Mouse (Mus musculus): Measurements from ENCODE around the gene Llgl2. TPM values are rescaled to one million over a fixed set of nuclear protein-coding genes. Genes with fewer than 3 reads are reported as not detected.

The Llgl2 gene
- total RNA-seq (2023), result 2.6 and 4.2 TPM in 2 replicates

DNA sequence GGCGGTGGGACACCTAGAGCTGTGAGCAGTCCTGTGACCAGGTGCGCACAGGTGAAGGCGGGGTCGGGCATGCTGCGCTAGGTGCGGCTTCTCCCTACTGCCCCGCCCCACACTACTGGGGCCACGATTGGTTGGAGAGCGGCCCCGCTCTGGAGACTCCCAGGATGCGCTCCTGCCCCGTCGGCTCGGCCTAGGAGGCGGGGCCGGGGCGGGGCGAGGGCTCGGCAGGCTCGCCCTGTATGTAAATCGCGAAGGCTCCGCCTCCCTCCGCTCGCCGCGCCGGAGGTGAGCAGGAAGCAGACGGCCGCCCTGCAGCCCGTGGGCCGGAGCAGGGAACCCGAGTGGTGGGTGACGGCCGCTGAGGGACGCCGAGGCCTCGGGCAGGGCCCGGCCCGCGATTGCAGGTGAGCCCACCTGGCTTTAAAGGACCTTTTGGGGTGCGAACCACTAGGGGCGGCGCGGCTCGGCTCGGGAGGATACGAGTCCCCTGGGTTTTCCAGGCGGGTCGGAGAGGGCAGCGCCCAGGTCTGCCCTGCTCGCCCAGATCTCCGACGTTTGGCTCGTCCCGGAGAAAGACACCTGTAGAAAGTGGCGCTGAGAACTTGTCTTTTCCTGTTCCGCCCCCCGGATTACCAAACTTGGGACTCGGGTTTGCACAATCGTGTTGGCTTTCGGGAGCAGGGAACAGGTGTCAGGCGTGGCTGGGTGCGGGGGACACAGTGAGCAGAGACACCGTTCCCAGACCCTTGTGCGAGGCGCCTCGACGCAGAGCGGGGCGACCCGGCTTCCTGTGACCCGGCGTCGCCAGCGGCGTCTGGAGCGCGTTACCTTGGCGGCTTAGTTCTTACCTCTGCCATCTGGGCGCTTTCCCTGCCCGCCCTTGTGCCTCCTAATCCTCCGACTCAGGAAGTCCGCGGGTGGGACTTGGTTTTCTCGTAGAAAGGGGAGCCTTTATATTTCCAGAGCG, at the start of gene Llgl2:
TSS of gene Llgl2 (plus strand) at position 276 of the 967 bp plus-strand sequence.

DNA sequence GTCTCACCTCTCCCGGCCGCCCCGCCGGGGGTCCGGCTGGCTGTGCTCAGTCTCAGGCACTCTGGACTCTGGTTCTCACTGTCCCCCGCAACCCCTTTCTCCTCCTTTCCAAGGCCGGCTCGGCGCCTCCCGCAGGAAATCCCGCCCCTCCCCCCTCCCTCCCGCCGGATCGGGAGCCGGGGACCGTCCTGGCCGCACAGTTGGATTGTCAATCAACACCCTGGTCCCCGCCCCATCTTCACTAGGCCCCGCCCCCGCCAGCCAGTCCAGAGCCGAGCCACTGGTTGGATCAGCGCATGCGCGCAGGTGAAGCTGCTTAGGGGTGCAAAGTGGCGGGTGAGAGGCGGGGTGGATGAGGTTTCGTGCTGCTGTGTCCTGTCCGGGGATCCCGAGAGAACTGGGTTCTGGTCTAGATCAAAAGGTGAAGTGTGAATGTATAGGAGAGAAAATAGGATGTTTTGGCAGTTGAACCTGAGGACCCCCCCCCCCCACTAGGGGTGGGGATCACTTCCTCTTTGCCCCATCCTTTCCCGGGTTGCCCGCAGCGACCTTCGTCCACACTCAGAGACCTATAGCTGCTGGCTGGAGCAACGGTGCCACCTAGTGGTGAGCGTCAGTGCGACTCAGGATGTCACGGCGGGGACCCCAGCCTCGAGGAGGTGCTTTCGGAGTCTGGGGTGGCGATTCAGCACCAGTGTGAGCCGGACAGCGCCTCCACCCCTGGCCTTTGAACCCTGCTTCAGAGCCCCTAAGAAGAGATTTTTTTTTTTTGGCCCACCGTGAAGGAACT, 10.1 kb upstream of the Llgl2 start, which contains the start of gene Caskin2:
TSS of gene Caskin2 (minus strand) at position 133 of the 790 bp plus-strand sequence.

DNA sequence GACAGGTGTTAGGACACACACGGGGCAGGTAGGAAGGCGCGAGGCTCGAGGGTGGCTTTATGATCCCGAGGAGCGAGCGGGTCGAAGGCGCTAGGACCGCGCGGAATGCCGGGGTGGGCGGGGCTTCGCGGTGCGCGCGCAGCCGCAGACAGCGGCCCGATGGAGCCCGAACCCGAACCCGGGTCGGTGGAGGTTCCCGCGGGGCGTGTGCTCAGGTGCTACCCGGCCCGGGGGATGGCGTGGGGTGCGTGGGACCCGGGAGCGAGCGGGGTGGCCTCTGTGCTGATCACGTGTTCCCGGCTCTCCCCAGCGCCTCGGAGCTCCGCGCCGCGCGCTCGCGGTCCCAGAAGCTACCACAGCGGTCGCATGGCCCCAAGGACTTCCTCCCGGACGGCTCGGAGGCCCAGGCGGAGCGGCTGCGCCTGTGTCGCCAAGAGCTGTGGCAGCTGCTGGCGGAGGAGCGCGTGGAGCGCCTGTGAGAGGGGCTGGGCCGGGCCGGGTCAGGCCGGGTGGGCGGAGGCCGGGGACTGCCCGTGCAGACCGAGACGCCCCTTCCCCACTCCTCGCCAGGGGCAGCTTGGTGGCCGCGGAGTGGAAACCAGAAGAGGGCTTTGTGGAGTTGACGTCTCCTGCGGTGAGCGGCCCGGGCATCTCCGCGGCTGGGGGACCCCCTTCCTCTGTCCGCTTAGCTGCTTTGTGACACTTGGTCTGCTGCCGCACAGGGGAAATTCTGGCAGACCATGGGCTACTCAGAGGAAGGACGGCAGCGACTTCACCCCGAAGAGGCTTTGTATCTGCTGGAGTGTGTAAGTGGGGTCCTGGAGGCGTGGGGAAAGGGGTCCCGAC, 9.0 kb upstream of the Llgl2 start, which contains the start of gene Tsen54:
TSS of gene Tsen54 (plus strand) at position 120 of the 846 bp plus-strand sequence.

GRCm38 (mm10) chr11:115858354-115858753, 34.5 kb downstream of the Llgl2 start, which contains the start of gene Myo15b:
Gene Myo15b, plus strand, starts transcription at chr11:115858406.

DNA sequence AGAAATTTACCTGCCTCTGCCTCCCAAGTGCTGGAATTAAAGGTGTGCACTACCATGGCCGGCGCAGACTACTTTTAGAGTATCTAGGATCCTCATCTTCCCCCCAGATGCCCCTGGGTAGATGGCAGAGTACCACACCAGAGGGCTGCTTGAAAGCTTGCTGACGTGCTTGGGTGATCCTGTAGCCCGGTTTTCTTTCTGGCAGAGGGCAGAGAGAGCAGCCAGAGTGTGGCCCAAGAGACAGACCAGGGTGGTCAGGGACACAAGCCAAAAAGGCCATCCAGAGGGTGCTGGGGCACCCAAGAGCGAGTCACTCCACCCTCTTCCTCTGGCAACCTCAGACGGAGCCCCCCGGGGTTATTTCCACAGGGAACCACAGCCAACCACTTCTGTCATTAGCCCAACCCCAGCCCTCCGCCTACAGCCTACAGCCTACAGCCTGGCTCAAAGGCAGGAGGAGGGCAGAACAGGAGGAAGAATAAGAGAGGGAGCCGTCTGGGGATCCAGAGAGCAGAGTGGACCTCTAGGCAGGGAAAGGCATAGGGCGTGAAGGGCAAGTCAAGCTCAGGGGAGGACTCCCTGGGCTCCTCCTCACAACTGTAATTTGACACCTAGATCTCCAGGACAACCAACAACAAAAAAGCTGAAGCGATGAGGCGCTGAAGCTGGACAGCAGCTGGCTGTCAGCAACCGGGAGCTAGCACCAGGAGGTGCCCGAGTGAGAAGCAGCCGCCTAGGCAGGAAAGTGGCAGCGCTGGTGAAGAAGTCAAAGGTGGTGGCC, 75.8 kb downstream of the Llgl2 start, which contains the start of gene Smim5:
TSS of gene Smim5 (plus strand) at position 481 of the 781 bp plus-strand sequence.

Other genes with a start within 250 kb of the Llgl2 start
- 10.9 and 12.7 TPM in 2 replicates for gene Mrps7, start 220.1 kb upstream of the Llgl2 start, total RNA-seq (2023)
- gene Gga3, start 220.0 kb upstream of the Llgl2 start, total RNA-seq (2023), result 50.7 and 64.3 TPM in 2 replicates
- gene Mif4gd, start 211.1 kb upstream of the Llgl2 start, total RNA-seq (2023), result 16.9 and 23.3 TPM in 2 replicates
- gene Slc25a19, start 195.8 kb upstream of the Llgl2 start, total RNA-seq (2023), result 10.0 and 10.7 TPM in 2 replicates
- 197 and 236 TPM in 2 replicates for gene Grb2, start 115.5 kb upstream of the Llgl2 start, total RNA-seq (2023)
- 31.7 and 49.2 TPM in 2 replicates for gene Tmem94, start 58.6 kb upstream of the Llgl2 start, total RNA-seq (2023)
- 0.82 and 1.0 TPM in 2 replicates for gene Caskin2, start 10.4 kb upstream of the Llgl2 start, total RNA-seq (2023)
- gene Tsen54, start 9.3 kb upstream of the Llgl2 start, total RNA-seq (2023), result 3.1 and 4.5 TPM in 2 replicates
- gene Myo15b, start 34.4 kb downstream of the Llgl2 start, total RNA-seq (2023), result 0.93 and 2.3 TPM in 2 replicates
- 52.4 and 59.6 TPM in 2 replicates for gene Smim5, start 75.9 kb downstream of the Llgl2 start, total RNA-seq (2023)
- gene Smim6, start 88.0 kb downstream of the Llgl2 start, total RNA-seq (2023), result 4.6 and 6.4 TPM in 2 replicates
- 34.7 and 50.0 TPM in 2 replicates for gene Sap30bp, start 109.2 kb downstream of the Llgl2 start, total RNA-seq (2023)
- 22.0 and 28.2 TPM in 2 replicates for gene Recql5, start 109.4 kb downstream of the Llgl2 start, total RNA-seq (2023)
- gene Itgb4, start 150.7 kb downstream of the Llgl2 start, total RNA-seq (2023), result 0.13 TPM in 1 of 2 replicates, not detected in the other
- gene Galk1, start 188.7 kb downstream of the Llgl2 start, total RNA-seq (2023), result 4.9 and 6.7 TPM in 2 replicates
- 3,437 and 4,057 TPM in 2 replicates for gene H3f3b, start 203.9 kb downstream of the Llgl2 start, total RNA-seq (2023)
- gene Unk, start 206.3 kb downstream of the Llgl2 start, total RNA-seq (2023), result 22.2 and 26.7 TPM in 2 replicates

All from neutrophil, adult 65 days (primary cell).